9 mouse cellular contexts compared by ENCODE assay signal in the genomic region with DNA sequence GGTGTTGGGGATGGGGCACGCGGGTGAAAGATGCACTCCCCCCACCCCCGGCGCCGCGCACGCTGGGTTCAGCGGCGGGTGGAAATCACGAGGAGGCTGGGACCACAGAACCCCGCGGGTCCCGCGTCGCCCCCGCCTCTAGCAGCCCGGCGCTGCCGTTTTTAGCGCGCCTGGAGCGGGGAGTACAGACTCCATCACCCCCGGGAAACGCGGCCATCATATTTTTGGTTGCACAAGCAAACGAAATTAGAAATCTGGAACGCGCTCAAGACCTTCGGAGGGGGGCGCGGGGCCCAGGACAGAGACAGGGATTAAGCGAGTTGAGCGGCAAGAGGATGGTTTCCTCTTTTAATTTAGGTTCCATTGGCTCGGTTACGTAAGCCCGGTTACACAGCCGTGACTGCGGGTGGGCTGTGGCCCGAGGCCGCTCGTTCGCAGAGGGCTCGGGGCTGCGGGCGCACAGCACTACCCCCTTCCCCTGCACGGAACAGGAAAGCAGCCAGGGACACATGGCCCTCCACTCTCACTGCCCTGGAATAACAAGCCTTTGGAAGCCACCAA.
DNase-seq lines count a peak whose midpoint lies in the region; ATAC-seq lines count a peak whose summit lies in the region.
"Had no signal": no experiment of that assay in that cellular context is flagged by ENCODE, and none has a peak within 500 bp of the region (broad histone marks: within the 10 kb centered on the region; RNA-seq: fewer than 3 reads in every experiment).

No protein-coding gene starts in this region.

- no peak for DNase-seq in kidney, adult 9 months
- peak; percentile 81 for DNase-seq in cerebellum, adult 11 months
- DNase-seq in heart, postnatal 4 days: peak; percentile 58
- peak; percentile 60 for DNase-seq in limb, embryonic 10.5 days (ENCODE audit: low spot score)
- DNase-seq in urinary bladder, postnatal 4 days (ENCODE audit: low spot score in 2 of 2): no peak

- H3K27me3 ChIP-seq in kidney, embryonic 14.5 days (ENCODE audit: control insufficient read depth, insufficient read depth, low read length): peaks cover 4% of the 10 kb centered on the region; the same call in 1 of the 2 replicates
- H3K27me3 ChIP-seq in forebrain, embryonic 15.5 days: no peaks in the 10 kb centered on the region
- peaks cover 54% of the 10 kb centered on the region for H3K27me3 ChIP-seq in limb, embryonic 10.5 days (ENCODE audit: low read depth, poor library complexity, severe bottlenecking)
- H3K27me3 ChIP-seq in midbrain, embryonic 15.5 days (replicated peaks): no peaks in the 10 kb centered on the region

- H3K9ac ChIP-seq in kidney, embryonic 14.5 days (ENCODE audit: low read depth, low read length): peak overlapping the region; percentile 60
- H3K9ac ChIP-seq in forebrain, embryonic 15.5 days (replicated peaks): peak overlapping the region; percentile 67
- peak overlapping the region; percentile 60 for H3K9ac ChIP-seq in midbrain, embryonic 15.5 days

- H3K9me3 ChIP-seq in kidney, embryonic 14.5 days (ENCODE audit: control insufficient read depth, low read length): no peaks in the 10 kb centered on the region
- no peaks in the 10 kb centered on the region for H3K9me3 ChIP-seq in forebrain, embryonic 15.5 days
- no peaks in the 10 kb centered on the region for H3K9me3 ChIP-seq in limb, embryonic 10.5 days (replicated peaks)
- no peaks in the 10 kb centered on the region for H3K9me3 ChIP-seq in midbrain, embryonic 15.5 days
- H3K9me3 ChIP-seq: G1E had no signal

- ATAC-seq in kidney, embryonic 14.5 days (ENCODE audit: low FRiP score, low TSS enrichment): peak; percentile 56; the same call in 1 of the 2 replicates
- ATAC-seq in forebrain, embryonic 15.5 days (replicated peaks): peak; percentile 63
- ATAC-seq in midbrain, embryonic 15.5 days (replicated peaks): peak; percentile 67

- H3K4me2 ChIP-seq in kidney, embryonic 14.5 days (replicated peaks; ENCODE audit: low read depth, low read length): peak overlapping the region; percentile 82
- peak overlapping the region; percentile 68 for H3K4me2 ChIP-seq in forebrain, embryonic 15.5 days (replicated peaks)
- H3K4me2 ChIP-seq in midbrain, embryonic 15.5 days: peak overlapping the region; percentile 76

- no peaks in the 10 kb centered on the region for H3K36me3 ChIP-seq in kidney, embryonic 14.5 days (ENCODE audit: control insufficient read depth, insufficient read depth, low read length)
- H3K36me3 ChIP-seq in forebrain, embryonic 15.5 days: no peaks in the 10 kb centered on the region
- H3K36me3 ChIP-seq in limb, embryonic 10.5 days: no peaks in the 10 kb centered on the region
- H3K36me3 ChIP-seq in midbrain, embryonic 15.5 days (replicated peaks): no peaks in the 10 kb centered on the region
- H3K36me3 ChIP-seq: G1E had no signal

- WGBS in kidney, embryonic 14.5 days: under 1% methylated on average over 45 of the region's 46 CpGs
- WGBS in forebrain, embryonic 15.5 days: under 1% methylated on average over 46 of the region's 46 CpGs
- WGBS in limb, embryonic 10.5 days: under 1% methylated on average over 46 of the region's 46 CpGs
- WGBS in midbrain, embryonic 15.5 days: under 1% methylated on average over 46 of the region's 46 CpGs

- no peak overlapping the region; the same call in 1 of the 2 replicates for H3K27ac ChIP-seq in kidney, embryonic 14.5 days (ENCODE audit: low read depth, low read length)
- peak overlapping the region; percentile 85 for H3K27ac ChIP-seq in forebrain, embryonic 15.5 days (replicated peaks)
- peak overlapping the region; percentile 84 for H3K27ac ChIP-seq in limb, embryonic 10.5 days
- H3K27ac ChIP-seq in midbrain, embryonic 15.5 days: peak overlapping the region; percentile 89

- peak overlapping the region; percentile 47 for H3K4me3 ChIP-seq in kidney, embryonic 14.5 days (ENCODE audit: low read length)
- H3K4me3 ChIP-seq in forebrain, embryonic 15.5 days: peak overlapping the region; percentile 44
- peak overlapping the region; percentile 64 for H3K4me3 ChIP-seq in limb, embryonic 10.5 days
- peak overlapping the region; percentile 39 for H3K4me3 ChIP-seq in midbrain, embryonic 15.5 days

- peaks cover 13% of the 10 kb centered on the region for H3K4me1 ChIP-seq in kidney, embryonic 14.5 days (ENCODE audit: control insufficient read depth, insufficient read depth, low read length)
- H3K4me1 ChIP-seq in forebrain, embryonic 15.5 days: peaks cover 42% of the 10 kb centered on the region
- H3K4me1 ChIP-seq in limb, embryonic 10.5 days: peaks cover 28% of the 10 kb centered on the region
- peaks cover 39% of the 10 kb centered on the region for H3K4me1 ChIP-seq in midbrain, embryonic 15.5 days

Comparison
In these comparisons a context has a peak if more than half of its experiments do, and no peak if none do; other contexts are left out.
1. DNase-seq: peak in cerebellum, adult 11 months (single experiment), heart, postnatal 4 days (single experiment) and limb, embryonic 10.5 days (single experiment); none in kidney, adult 9 months (single experiment) and urinary bladder, postnatal 4 days (0 of 2).
2. Peak in every context shown above with its lines, with median percentiles within 50 percentile points of each other: ATAC-seq, H3K4me2 ChIP-seq, H3K4me3 ChIP-seq and H3K9ac ChIP-seq.